Mouse (Mus musculus): ENCODE results near the gene Stoml3. TPM values are rescaled to one million over a fixed set of nuclear protein-coding genes. Genes with fewer than 3 reads are reported as not detected.
A peak's percentile ranks its signal among the peaks of the same experiment; 100 is the strongest.

Gene Stoml3
- polyA plus RNA-seq, 1 experiment from 2014 or later = 0.19 TPM

- Histone ChIP-seq H3K9ac (replicated peaks; ENCODE audit: low read depth, low read length) (no peak overlapping the region), H3K4me1 (ENCODE audit: control insufficient read depth, insufficient read depth, low read length) (peaks cover 27% of the 10 kb centered on the region), H3K27ac (ENCODE audit: low read depth, low read length) (no peak overlapping the region), H3K4me2 (ENCODE audit: low read depth, low read length) (no peak overlapping the region), H3K27me3 (ENCODE audit: control insufficient read depth, insufficient read depth, low read length) (no peaks in the 10 kb centered on the region), H3K4me3 (ENCODE audit: low read depth, low read length) (no peak overlapping the region), H3K9me3 (ENCODE audit: control insufficient read depth, low read length) (no peaks in the 10 kb centered on the region), H3K36me3 (ENCODE audit: control insufficient read depth, insufficient read depth, low read length) (peaks cover 10% of the 10 kb centered on the region)
- ATAC-seq (ENCODE audit: low read depth) = no peak
- WGBS = 78% methylated on average over 5 of the region's 5 CpGs
Observed at GRCm38 (mm10) chr3:53467356-53467755, 21.1 kb upstream of the Stoml3 start.

GRCm38 (mm10) chr3:53469650-53470049, 18.8 kb upstream of the Stoml3 start:
- 96% methylated on average over 5 of the region's 5 CpGs for WGBS

GRCm38 (mm10) chr3:53472061-53472460, 16.4 kb upstream of the Stoml3 start:
- 97% methylated on average over 5 of the region's 5 CpGs for WGBS
- no peak overlapping the region for H3K27ac ChIP-seq (ENCODE audit: low read depth, low read length)
- H3K9ac ChIP-seq (replicated peaks; ENCODE audit: low read depth, low read length) = no peak overlapping the region
- no peaks in the 10 kb centered on the region for H3K27me3 ChIP-seq (ENCODE audit: control insufficient read depth, insufficient read depth, low read length)
- no peak overlapping the region for H3K4me2 ChIP-seq (ENCODE audit: low read depth, low read length)
- H3K4me3 ChIP-seq (ENCODE audit: low read depth, low read length) = no peak overlapping the region
- ATAC-seq (ENCODE audit: low read depth) = no peak
- no peaks in the 10 kb centered on the region for H3K9me3 ChIP-seq (ENCODE audit: control insufficient read depth, low read length)
- H3K36me3 ChIP-seq (ENCODE audit: control insufficient read depth, insufficient read depth, low read length) = peaks cover 38% of the 10 kb centered on the region
- H3K4me1 ChIP-seq (ENCODE audit: control insufficient read depth, insufficient read depth, low read length) = peaks cover 3% of the 10 kb centered on the region; the same call in 1 of the 2 replicates

More at GRCm38 (mm10) chr3:53469650-53470049, 18.8 kb upstream of the Stoml3 start:
- no peak overlapping the region for H3K4me3 ChIP-seq (ENCODE audit: low read depth, low read length)
- H3K36me3 ChIP-seq (ENCODE audit: control insufficient read depth, insufficient read depth, low read length) = peaks cover 30% of the 10 kb centered on the region
- no peak overlapping the region for H3K27ac ChIP-seq (ENCODE audit: low read depth, low read length)
- H3K4me2 ChIP-seq (ENCODE audit: low read depth, low read length) = no peak overlapping the region
- H3K4me1 ChIP-seq (ENCODE audit: control insufficient read depth, insufficient read depth, low read length) = peaks cover 26% of the 10 kb centered on the region
- ATAC-seq (ENCODE audit: low read depth) = no peak
- no peaks in the 10 kb centered on the region for H3K9me3 ChIP-seq (ENCODE audit: control insufficient read depth, low read length)
- no peaks in the 10 kb centered on the region for H3K27me3 ChIP-seq (ENCODE audit: control insufficient read depth, insufficient read depth, low read length)
- no peak overlapping the region for H3K9ac ChIP-seq (replicated peaks; ENCODE audit: low read depth, low read length)

- no peak overlapping the region for H3K9ac ChIP-seq (replicated peaks; ENCODE audit: low read depth, low read length)
- H3K36me3 ChIP-seq (ENCODE audit: control insufficient read depth, insufficient read depth, low read length) = peaks cover 56% of the 10 kb centered on the region
- ATAC-seq (ENCODE audit: low read depth) = no peak
Observed at GRCm38 (mm10) chr3:53474179-53474578, 14.3 kb upstream of the Stoml3 start.

GRCm38 (mm10) chr3:53475889-53476288, 12.6 kb upstream of the Stoml3 start:
- ATAC-seq (ENCODE audit: low read depth) = peak; percentile 50; the same call in 1 of the 2 replicates
- no peak overlapping the region for H3K4me2 ChIP-seq (ENCODE audit: low read depth, low read length)
- WGBS = 66% methylated on average over 6 of the region's 6 CpGs

More at GRCm38 (mm10) chr3:53474179-53474578, 14.3 kb upstream of the Stoml3 start:
- 80% methylated on average over 4 of the region's 4 CpGs for WGBS
- H3K27me3 ChIP-seq (ENCODE audit: control insufficient read depth, insufficient read depth, low read length) = no peaks in the 10 kb centered on the region
- H3K4me2 ChIP-seq (ENCODE audit: low read depth, low read length) = no peak overlapping the region
- H3K27ac ChIP-seq (ENCODE audit: low read depth, low read length) = no peak overlapping the region
- no peaks in the 10 kb centered on the region for H3K4me1 ChIP-seq (ENCODE audit: control insufficient read depth, insufficient read depth, low read length)
- no peak overlapping the region for H3K4me3 ChIP-seq (ENCODE audit: low read depth, low read length)
- no peaks in the 10 kb centered on the region for H3K9me3 ChIP-seq (ENCODE audit: control insufficient read depth, low read length)

GRCm38 (mm10) chr3:53477468-53477867, 11.0 kb upstream of the Stoml3 start:
- no peak for ATAC-seq (ENCODE audit: low read depth)
- no peak overlapping the region for H3K9ac ChIP-seq (replicated peaks; ENCODE audit: low read depth, low read length)
- no peak overlapping the region for H3K4me3 ChIP-seq (ENCODE audit: low read depth, low read length)

More at GRCm38 (mm10) chr3:53475889-53476288, 12.6 kb upstream of the Stoml3 start:
- H3K9ac ChIP-seq (replicated peaks; ENCODE audit: low read depth, low read length) = no peak overlapping the region
- H3K27me3 ChIP-seq (ENCODE audit: control insufficient read depth, insufficient read depth, low read length) = no peaks in the 10 kb centered on the region
- H3K4me3 ChIP-seq (ENCODE audit: low read depth, low read length) = no peak overlapping the region
- no peaks in the 10 kb centered on the region for H3K9me3 ChIP-seq (ENCODE audit: control insufficient read depth, low read length)
- H3K27ac ChIP-seq (ENCODE audit: low read depth, low read length) = no peak overlapping the region
- no peaks in the 10 kb centered on the region for H3K4me1 ChIP-seq (ENCODE audit: control insufficient read depth, insufficient read depth, low read length)
- peaks cover 62% of the 10 kb centered on the region for H3K36me3 ChIP-seq (ENCODE audit: control insufficient read depth, insufficient read depth, low read length)

GRCm38 (mm10) chr3:53478419-53479046, 9.9 kb upstream of the Stoml3 start:
- H3K27me3 ChIP-seq (ENCODE audit: control insufficient read depth, insufficient read depth, low read length) = no peaks in the 10 kb centered on the region
- H3K4me3 ChIP-seq (ENCODE audit: low read depth, low read length) = no peak overlapping the region
- H3K27ac ChIP-seq (ENCODE audit: low read depth, low read length) = no peak overlapping the region
- H3K9ac ChIP-seq (replicated peaks; ENCODE audit: low read depth, low read length) = no peak overlapping the region
- H3K4me2 ChIP-seq (ENCODE audit: low read depth, low read length) = no peak overlapping the region
- H3K4me1 ChIP-seq (ENCODE audit: control insufficient read depth, insufficient read depth, low read length) = no peaks in the 10 kb centered on the region
- peaks cover 53% of the 10 kb centered on the region for H3K36me3 ChIP-seq (ENCODE audit: control insufficient read depth, insufficient read depth, low read length)
- ATAC-seq (ENCODE audit: low read depth) = no peak
- 95% methylated on average over 30 of the region's 30 CpGs for WGBS
- no peaks in the 10 kb centered on the region for H3K9me3 ChIP-seq (ENCODE audit: control insufficient read depth, low read length)

More at GRCm38 (mm10) chr3:53477468-53477867, 11.0 kb upstream of the Stoml3 start:
- H3K36me3 ChIP-seq (ENCODE audit: control insufficient read depth, insufficient read depth, low read length) = peaks cover 64% of the 10 kb centered on the region
- no peak overlapping the region for H3K4me2 ChIP-seq (ENCODE audit: low read depth, low read length)
- no peak overlapping the region for H3K27ac ChIP-seq (ENCODE audit: low read depth, low read length)
- H3K9me3 ChIP-seq (ENCODE audit: control insufficient read depth, low read length) = no peaks in the 10 kb centered on the region
- no peaks in the 10 kb centered on the region for H3K27me3 ChIP-seq (ENCODE audit: control insufficient read depth, insufficient read depth, low read length)
- no peaks in the 10 kb centered on the region for H3K4me1 ChIP-seq (ENCODE audit: control insufficient read depth, insufficient read depth, low read length)
- 83% methylated on average over 17 of the region's 17 CpGs for WGBS

GRCm38 (mm10) chr3:53483414-53484059, 4.9 kb upstream of the Stoml3 start:
- peaks cover 25% of the 10 kb centered on the region for H3K36me3 ChIP-seq (ENCODE audit: control insufficient read depth, insufficient read depth, low read length)
- H3K9me3 ChIP-seq (ENCODE audit: control insufficient read depth, low read length) = no peaks in the 10 kb centered on the region
- no peak overlapping the region for H3K9ac ChIP-seq (replicated peaks; ENCODE audit: low read depth, low read length)
- H3K4me1 ChIP-seq (ENCODE audit: control insufficient read depth, insufficient read depth, low read length) = no peaks in the 10 kb centered on the region
- 94% methylated on average over 8 of the region's 8 CpGs for WGBS
- no peak overlapping the region for H3K4me3 ChIP-seq (ENCODE audit: low read depth, low read length)
- no peak for ATAC-seq (ENCODE audit: low read depth)
- H3K27me3 ChIP-seq (ENCODE audit: control insufficient read depth, insufficient read depth, low read length) = no peaks in the 10 kb centered on the region
- no peak overlapping the region for H3K27ac ChIP-seq (ENCODE audit: low read depth, low read length)
- no peak overlapping the region for H3K4me2 ChIP-seq (ENCODE audit: low read depth, low read length)

GRCm38 (mm10) chr3:53486561-53486960, 1.9 kb upstream of the Stoml3 start:
- Histone ChIP-seq H3K4me3 (ENCODE audit: low read depth, low read length) (no peak overlapping the region), H3K9ac (replicated peaks; ENCODE audit: low read depth, low read length) (no peak overlapping the region), H3K9me3 (ENCODE audit: control insufficient read depth, low read length) (no peaks in the 10 kb centered on the region), H3K4me1 (ENCODE audit: control insufficient read depth, insufficient read depth, low read length) (no peaks in the 10 kb centered on the region), H3K27me3 (ENCODE audit: control insufficient read depth, insufficient read depth, low read length) (no peaks in the 10 kb centered on the region), H3K27ac (ENCODE audit: low read depth, low read length) (no peak overlapping the region), H3K36me3 (ENCODE audit: control insufficient read depth, insufficient read depth, low read length) (0 out of 2 replicates have a peak, but pooled peaks cover 7% of the 10 kb centered on the region), H3K4me2 (ENCODE audit: low read depth, low read length) (no peak overlapping the region)
- ATAC-seq (ENCODE audit: low read depth) = no peak
- WGBS = 84% methylated on average over 10 of the region's 10 CpGs

Measured in neural tube, embryonic 14.5 days (tissue).